Mouse (Mus musculus) left cerebral cortex, postnatal 14 days (tissue): ENCODE measurements around the gene Greb1. TPM values are rescaled to one million over a fixed set of nuclear protein-coding genes. Genes with fewer than 3 reads are reported as not detected.

Experiments
- DNase-seq, 2 experiments: peaks; one replicate each; pipeline ENCODE4 v3.0.0; 2021 to 2022; ENCODE audit warnings: low spot score in 2 of 2, mixed read lengths in 1 of 2
- intact Hi-C: fragments of 180-260 bp; cut with DNase I; formaldehyde crosslinking; loops from one replicate; pipeline ENCODE4 v1.15.1; 2025
- microRNA-seq, 2 experiments: library from miRNA; unstranded; fragments of <30 nt; microRNA quantifications; one replicate each; pipeline ENCODE4 v1.2.0; 2022
- total RNA-seq, 2 experiments: library from RNA; stranded (reverse); gene quantifications; 2 replicates each; pipeline ENCODE4 v1.2.3; 2021

Greb1 gene
- total RNA-seq, 2 experiments from 2014 or later: 0.57 to 0.75 TPM

GRCm38 (mm10) chr12:16646780-16647409, 153.8 kb downstream of the Greb1 start:
- intact Hi-C loops: no loop called here
- DNase-seq: no peak

- no peak for DNase-seq
- intact Hi-C loops: no loop called here
Measured at GRCm38 (mm10) chr12:16644698-16645097, 156.0 kb downstream of the Greb1 start.

GRCm38 (mm10) chr12:16643508-16644345, 157.0 kb downstream of the Greb1 start:
- peak; percentile 45 to 57 for DNase-seq

GRCm38 (mm10) chr12:16642000-16642399, 158.7 kb downstream of the Greb1 start:
- intact Hi-C loops: no loop called here

More at GRCm38 (mm10) chr12:16643508-16644345, 157.0 kb downstream of the Greb1 start:
- intact Hi-C loops: no loop called here

GRCm38 (mm10) chr12:16640075-16640474, 160.6 kb downstream of the Greb1 start:
- intact Hi-C loops: no loop called here
- no peak for DNase-seq

More at GRCm38 (mm10) chr12:16642000-16642399, 158.7 kb downstream of the Greb1 start:
- DNase-seq: no peak

GRCm38 (mm10) chr12:16639078-16639771, 161.5 kb downstream of the Greb1 start:
- no peak for DNase-seq
- intact Hi-C loops: no loop called here

- DNase-seq: no peak
- intact Hi-C loops: no loop called here
Measured at GRCm38 (mm10) chr12:16635816-16636215, 164.9 kb downstream of the Greb1 start.

- intact Hi-C loops: loop anchor here (5.0 kb wide), 1 partner anchor 67 kb away; no protein-coding TSS in a partner anchor
- DNase-seq: peak in 1 of 2 experiments; percentile 68
Measured at GRCm38 (mm10) chr12:16634075-16634813, 166.4 kb downstream of the Greb1 start.

- intact Hi-C loops: loop anchor here (5.0 kb wide), 1 partner anchor 66 kb away; no protein-coding TSS in a partner anchor
- DNase-seq: no peak
Measured at GRCm38 (mm10) chr12:16633235-16633634, 167.5 kb downstream of the Greb1 start.

GRCm38 (mm10) chr12:16631423-16631822, 169.3 kb downstream of the Greb1 start:
- DNase-seq: no peak
- intact Hi-C loops: loop anchor here (5.0 kb wide), 1 partner anchor 64 kb away; no protein-coding TSS in a partner anchor

GRCm38 (mm10) chr12:16630866-16631185, 169.9 kb downstream of the Greb1 start:
- DNase-seq: no peak
- intact Hi-C loops: loop anchor here (5.0 kb wide), 1 partner anchor 64 kb away; no protein-coding TSS in a partner anchor

- intact Hi-C loops: loop anchor here (5.0 kb wide), 1 partner anchor 63 kb away; no protein-coding TSS in a partner anchor
- DNase-seq: no peak
Measured at GRCm38 (mm10) chr12:16630152-16630865, 170.4 kb downstream of the Greb1 start.

Small RNA genes within 50 kb of the gene (microRNA-seq; reads per million reads assigned to microRNA genes)
- gene Gm44305: 0 reads per million in 2 experiments

Other genes with a start within 250 kb of the Greb1 start
- 10 to 100 TPM; 14.5 to 15.8 TPM for gene Lpin1, start 189.9 kb downstream of the Greb1 start, total RNA-seq
- gene Ntsr2, start 147.5 kb downstream of the Greb1 start, total RNA-seq: 100 to 1,000 TPM; 121 to 140 TPM
- gene E2f6, start 10.1 kb upstream of the Greb1 start, total RNA-seq: 10 to 100 TPM; 23.8 to 26.5 TPM
- 10 to 100 TPM; 91.6 to 95.2 TPM for gene Rock2, start 94.0 kb upstream of the Greb1 start, total RNA-seq
- 1 to 10 TPM in 1 of 2 experiments, under 1 TPM in 1; 0.97 to 1.3 TPM for gene Pqlc3, start 199.5 kb upstream of the Greb1 start, total RNA-seq
- under 1 TPM; 0.59 to 0.72 TPM for gene 2410004P03Rik, start 210.8 kb upstream of the Greb1 start, total RNA-seq